Mouse (Mus musculus) 416B (cell line): ENCODE data around the gene Gm47289.
A peak's percentile ranks its signal among the peaks of the same experiment; 100 is the strongest.

ENCODE experiments used
- DNase-seq: peaks from one replicate; pipeline ENCODE4 v3.0.0; 2011; ENCODE audit warnings: low read depth

Gene Gm47289

GRCm38 (mm10) chr9:119158861-119159260 lies at the start of gene Gm47289:
Gene Gm47289, plus strand, starts transcription at chr9:119159161.
- DNase-seq: no peak

GRCm38 (mm10) chr9:119109685-119110353 lies 49.1 kb upstream of the Gm47289 start:
- DNase-seq: no peak

- DNase-seq: no peak
These were observed 48.3 kb upstream of the Gm47289 start for GRCm38 (mm10) chr9:119110640-119111039.

- no peak for DNase-seq
These were observed 44.0 kb upstream of the Gm47289 start for GRCm38 (mm10) chr9:119114911-119115310.

GRCm38 (mm10) chr9:119119409-119120167 lies 39.4 kb upstream of the Gm47289 start:
- DNase-seq: peak; percentile 29

GRCm38 (mm10) chr9:119120168-119120560 lies 38.8 kb upstream of the Gm47289 start:
- no peak for DNase-seq

- no peak for DNase-seq
These were observed 36.2 kb upstream of the Gm47289 start for GRCm38 (mm10) chr9:119122596-119123369.

- no peak for DNase-seq
These were observed 30.4 kb upstream of the Gm47289 start for GRCm38 (mm10) chr9:119128436-119129181.

GRCm38 (mm10) chr9:119130692-119131091 lies 28.3 kb upstream of the Gm47289 start:
- DNase-seq: no peak

GRCm38 (mm10) chr9:119138836-119139235 lies 20.1 kb upstream of the Gm47289 start:
- DNase-seq: no peak

- DNase-seq: no peak
These were observed 16.9 kb upstream of the Gm47289 start for GRCm38 (mm10) chr9:119142066-119142465.

GRCm38 (mm10) chr9:119143372-119143771 lies 15.6 kb upstream of the Gm47289 start:
- no peak for DNase-seq

GRCm38 (mm10) chr9:119144696-119145095 lies 14.3 kb upstream of the Gm47289 start:
- DNase-seq: no peak

- no peak for DNase-seq
These were observed 13.8 kb upstream of the Gm47289 start for GRCm38 (mm10) chr9:119145137-119145536.

- no peak for DNase-seq
These were observed 13.3 kb upstream of the Gm47289 start for GRCm38 (mm10) chr9:119145638-119146037.

- no peak for DNase-seq
These were observed 12.7 kb upstream of the Gm47289 start for GRCm38 (mm10) chr9:119146098-119146770.

- DNase-seq: peak; percentile 50
These were observed 9.4 kb upstream of the Gm47289 start for GRCm38 (mm10) chr9:119149601-119150000.

- no peak for DNase-seq
These were observed 7.2 kb upstream of the Gm47289 start for GRCm38 (mm10) chr9:119151751-119152150.

- no peak for DNase-seq
These were observed 3.5 kb upstream of the Gm47289 start for GRCm38 (mm10) chr9:119155416-119155815.

GRCm38 (mm10) chr9:119155826-119156225 lies 3.1 kb upstream of the Gm47289 start:
- DNase-seq: no peak
